Mouse (Mus musculus): ENCODE measurements around the gene Nutf2-ps1. TPM values are rescaled to one million over a fixed set of nuclear protein-coding genes. Genes with fewer than 3 reads are reported as not detected.

The Nutf2-ps1 gene
- polyA plus RNA-seq, 1 experiment = 17.0 TPM

DNA sequence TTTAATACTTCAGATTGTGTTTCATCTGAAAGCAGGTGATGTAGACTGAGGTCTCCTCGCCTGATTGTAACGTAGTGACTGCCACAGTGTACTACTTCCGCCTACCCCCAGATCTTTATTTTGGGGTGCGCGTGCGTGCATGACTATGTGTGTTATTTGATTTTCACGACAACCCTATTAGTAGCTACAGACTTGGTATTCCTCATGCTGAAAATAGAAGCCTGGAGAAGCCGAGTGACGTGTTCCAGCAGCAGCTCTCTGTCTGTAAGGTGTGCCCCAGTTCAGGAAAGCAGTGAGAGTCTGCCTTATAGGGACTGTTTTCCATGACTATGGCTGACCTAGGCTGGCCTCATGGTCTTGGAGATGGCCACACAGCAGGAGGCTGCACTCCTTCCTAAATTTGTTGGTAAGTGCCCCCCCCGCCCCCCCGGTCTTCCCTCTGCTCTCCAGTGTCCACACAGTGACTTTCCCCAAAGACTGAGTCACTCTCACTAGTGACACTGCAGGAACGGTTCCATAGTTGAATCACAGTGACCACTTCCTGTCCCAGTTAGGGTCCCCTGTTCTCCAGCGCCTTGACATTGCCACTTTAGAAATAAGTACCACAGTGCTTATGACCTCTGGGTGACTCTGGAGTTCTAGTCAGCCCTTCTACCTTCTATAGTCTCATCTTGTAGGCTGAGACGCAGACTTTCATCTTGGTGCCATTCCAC, 23.1 kb downstream of the Nutf2-ps1 start:
- no peaks in the 10 kb centered on the region for H3K27me3 ChIP-seq (ENCODE audit: control insufficient read depth, insufficient read depth, low read length)
- H3K27ac ChIP-seq (ENCODE audit: insufficient read depth, low read length) = no peak overlapping the region
- no peaks in the 10 kb centered on the region for H3K4me1 ChIP-seq (ENCODE audit: control insufficient read depth, insufficient read depth, low read length)
- WGBS = 94% methylated on average over 14 of the region's 14 CpGs
- TF ChIP-seq CTCF (IDR thresholded peaks at IDR 0.05; ENCODE audit: borderline replicate concordance, insufficient read depth, low read depth, low read length) (no peak), POLR2A (IDR thresholded peaks at IDR 0.05; ENCODE audit: borderline replicate concordance, insufficient read depth, low read length) (no peak)
- peak in 1 of 2 experiments; percentile 6 for DNase-seq
- no peak overlapping the region for H3K4me3 ChIP-seq (replicated peaks; ENCODE audit: insufficient read depth, low read depth, low read length)

DNA sequence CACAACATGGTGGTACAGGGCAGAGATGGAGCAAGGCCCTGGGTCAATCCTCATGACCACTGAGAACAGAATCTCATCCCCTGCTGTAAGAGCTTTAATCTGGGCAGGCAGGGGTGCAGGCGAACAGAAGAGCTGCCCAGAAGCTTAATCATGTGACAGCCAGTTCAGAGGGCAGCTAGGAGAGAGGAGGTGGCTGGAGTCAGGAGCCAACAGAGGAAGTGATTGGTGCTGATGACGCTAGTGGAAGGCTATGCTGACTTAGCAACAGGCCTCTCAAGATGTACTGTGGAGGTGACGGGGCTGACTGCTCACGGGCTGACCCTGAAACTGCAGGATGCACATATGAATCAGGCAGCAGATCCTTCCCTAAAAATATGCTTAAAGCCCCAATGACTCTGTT, 24.7 kb downstream of the Nutf2-ps1 start:
- Histone ChIP-seq H3K4me3 (replicated peaks; ENCODE audit: insufficient read depth, low read depth, low read length) (no peak overlapping the region), H3K4me1 (ENCODE audit: control insufficient read depth, insufficient read depth, low read length) (no peaks in the 10 kb centered on the region), H3K27ac (ENCODE audit: insufficient read depth, low read length) (no peak overlapping the region), H3K27me3 (ENCODE audit: control insufficient read depth, insufficient read depth, low read length) (no peaks in the 10 kb centered on the region)
- 59% methylated on average over 4 of the region's 4 CpGs for WGBS
- no peak for TF ChIP-seq POLR2A (IDR thresholded peaks at IDR 0.05; ENCODE audit: borderline replicate concordance, insufficient read depth, low read length)
- no peak for TF ChIP-seq CTCF (IDR thresholded peaks at IDR 0.05; ENCODE audit: borderline replicate concordance, insufficient read depth, low read depth, low read length)
- DNase-seq = no peak

DNA sequence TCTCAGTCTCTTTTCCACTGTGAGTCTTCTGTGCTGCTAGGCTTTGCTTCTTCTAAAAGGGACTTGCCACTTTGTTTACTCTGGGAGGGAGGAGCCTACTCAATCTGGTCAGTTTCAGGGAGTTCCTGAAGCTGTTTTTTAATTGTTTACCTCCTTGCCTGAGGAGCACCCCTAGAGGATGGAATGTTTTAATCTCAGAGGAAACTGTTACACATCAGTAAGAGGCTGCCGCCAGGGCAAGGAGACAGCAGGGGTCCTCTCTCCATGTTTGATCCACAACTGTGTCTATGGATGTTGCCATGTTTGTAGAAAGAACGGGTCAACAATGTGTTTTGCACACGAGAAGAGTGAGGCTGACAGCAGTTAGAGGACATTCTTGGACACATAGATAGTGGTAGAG, 28.4 kb downstream of the Nutf2-ps1 start:
- 75% methylated on average over 3 of the region's 3 CpGs for WGBS
- no peak overlapping the region for H3K27ac ChIP-seq (ENCODE audit: insufficient read depth, low read length)
- no peaks in the 10 kb centered on the region for H3K4me1 ChIP-seq (ENCODE audit: control insufficient read depth, insufficient read depth, low read length)
- H3K4me3 ChIP-seq (replicated peaks; ENCODE audit: insufficient read depth, low read depth, low read length) = no peak overlapping the region
- no peak for DNase-seq
- no peaks in the 10 kb centered on the region for H3K27me3 ChIP-seq (ENCODE audit: control insufficient read depth, insufficient read depth, low read length)
- TF ChIP-seq CTCF (IDR thresholded peaks at IDR 0.05; ENCODE audit: borderline replicate concordance, insufficient read depth, low read depth, low read length) = no peak
- TF ChIP-seq POLR2A (IDR thresholded peaks at IDR 0.05; ENCODE audit: borderline replicate concordance, insufficient read depth, low read length) = no peak

DNA sequence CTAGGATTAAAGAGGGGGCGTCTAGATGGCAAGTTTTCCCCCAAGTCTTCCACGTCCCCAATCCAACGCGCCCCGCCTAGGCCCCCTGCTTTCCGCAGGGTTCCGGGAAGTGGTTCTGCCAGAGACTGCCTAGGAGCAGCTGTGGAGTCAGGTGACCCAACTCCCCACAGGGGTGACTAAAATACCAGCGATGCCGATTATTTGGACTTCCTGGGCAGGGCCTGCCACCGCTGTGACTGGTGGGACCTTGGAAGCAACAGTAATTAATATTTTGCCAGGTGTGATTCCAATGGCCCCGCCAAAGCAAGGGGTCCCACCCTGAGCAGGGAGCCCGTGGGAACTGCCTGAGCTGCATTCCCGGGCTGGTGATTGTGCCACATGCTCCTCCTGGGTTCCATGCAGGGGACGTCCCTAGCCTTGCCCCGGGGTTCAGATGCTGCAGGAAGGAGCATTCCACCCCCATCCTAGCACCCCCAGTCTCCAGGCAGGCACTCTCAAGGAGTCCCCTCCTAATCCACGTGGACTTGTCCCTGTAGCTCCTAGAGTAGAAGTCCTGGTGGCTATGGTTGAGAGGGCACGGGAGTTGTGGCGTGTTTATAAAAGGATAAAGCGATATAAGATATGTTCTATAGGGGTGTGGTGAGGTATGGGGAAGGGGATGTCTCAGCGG, 31.5 kb downstream of the Nutf2-ps1 start:
- H3K27me3 ChIP-seq (ENCODE audit: control insufficient read depth, insufficient read depth, low read length) = no peaks in the 10 kb centered on the region
- 0 out of 2 replicates have a peak, but pooled peaks cover 3% of the 10 kb centered on the region for H3K4me1 ChIP-seq (ENCODE audit: control insufficient read depth, insufficient read depth, low read length)
- TF ChIP-seq POLR2A (IDR thresholded peaks at IDR 0.05; ENCODE audit: borderline replicate concordance, insufficient read depth, low read length) (no peak), CTCF (IDR thresholded peaks at IDR 0.05; ENCODE audit: borderline replicate concordance, insufficient read depth, low read depth, low read length) (no peak)
- H3K27ac ChIP-seq (ENCODE audit: insufficient read depth, low read length) = no peak overlapping the region
- DNase-seq = no peak
- WGBS = 34% methylated on average over 20 of the region's 20 CpGs
- H3K4me3 ChIP-seq (replicated peaks; ENCODE audit: insufficient read depth, low read depth, low read length) = no peak overlapping the region

DNA sequence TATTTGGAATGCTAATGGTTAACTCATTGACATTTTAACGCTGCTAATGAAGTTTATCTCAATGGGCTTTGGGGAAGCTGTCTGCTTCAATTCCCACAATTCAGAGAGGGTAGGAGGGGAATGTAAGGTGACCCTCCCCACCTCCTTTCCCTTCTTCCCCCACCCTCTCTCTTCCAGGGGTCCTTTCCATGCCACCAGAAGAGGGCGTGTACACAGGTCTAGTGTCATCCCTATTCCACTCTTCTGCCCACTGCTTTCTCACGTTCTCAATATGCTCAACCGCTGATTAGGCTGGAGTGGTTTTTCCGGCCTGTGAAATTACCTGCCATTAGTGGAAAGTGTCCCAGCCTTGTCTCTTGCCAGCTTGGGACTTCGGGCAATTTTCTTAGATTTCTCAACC, 32.0 kb downstream of the Nutf2-ps1 start:
- WGBS = 29% methylated on average over 6 of the region's 6 CpGs
- H3K4me3 ChIP-seq (replicated peaks; ENCODE audit: insufficient read depth, low read depth, low read length) = no peak overlapping the region
- H3K27ac ChIP-seq (ENCODE audit: insufficient read depth, low read length) = no peak overlapping the region
- TF ChIP-seq CTCF (IDR thresholded peaks at IDR 0.05; ENCODE audit: borderline replicate concordance, insufficient read depth, low read depth, low read length) (no peak), POLR2A (IDR thresholded peaks at IDR 0.05; ENCODE audit: borderline replicate concordance, insufficient read depth, low read length) (no peak)
- DNase-seq = no peak
- 0 out of 2 replicates have a peak, but pooled peaks cover 3% of the 10 kb centered on the region for H3K4me1 ChIP-seq (ENCODE audit: control insufficient read depth, insufficient read depth, low read length)
- H3K27me3 ChIP-seq (ENCODE audit: control insufficient read depth, insufficient read depth, low read length) = no peaks in the 10 kb centered on the region

DNA sequence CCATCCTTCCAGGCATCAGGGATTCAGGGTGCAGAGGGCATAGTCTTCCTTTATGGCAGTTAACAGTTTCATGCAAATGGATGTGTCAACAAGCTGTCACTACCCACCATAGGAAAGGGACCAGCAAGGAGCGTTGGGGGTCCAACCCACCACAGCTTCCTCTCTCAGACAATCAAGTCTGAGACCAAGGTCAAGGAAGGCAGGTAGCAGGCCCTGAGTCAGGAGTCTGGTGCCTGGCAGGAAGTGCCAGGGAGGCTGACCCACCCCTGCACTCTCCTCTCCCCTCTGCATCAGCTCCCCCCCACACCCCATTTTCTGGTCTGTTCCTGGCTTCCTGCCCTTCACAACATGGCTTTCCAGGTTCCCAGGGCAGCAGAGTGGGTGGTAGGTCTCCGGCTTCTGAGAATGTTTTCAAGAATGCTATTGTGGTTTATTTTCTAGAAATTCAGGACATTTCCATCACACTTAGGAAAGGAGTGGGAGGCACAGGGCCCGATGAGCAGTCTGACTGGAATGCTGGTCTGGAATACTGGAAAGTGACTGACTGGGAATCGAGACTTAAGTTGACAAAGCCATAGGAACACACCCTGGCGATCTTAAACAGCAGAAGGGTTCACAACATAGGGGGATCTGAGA, 33.8 kb downstream of the Nutf2-ps1 start:
- H3K4me3 ChIP-seq (replicated peaks; ENCODE audit: insufficient read depth, low read depth, low read length) = no peak overlapping the region
- no peak overlapping the region for H3K27ac ChIP-seq (ENCODE audit: insufficient read depth, low read length)
- H3K4me1 ChIP-seq (ENCODE audit: control insufficient read depth, insufficient read depth, low read length) = peaks cover 7% of the 10 kb centered on the region; the same call in 1 of the 2 replicates
- WGBS = 86% methylated on average over 5 of the region's 5 CpGs
- no peaks in the 10 kb centered on the region for H3K27me3 ChIP-seq (ENCODE audit: control insufficient read depth, insufficient read depth, low read length)
- TF ChIP-seq POLR2A (IDR thresholded peaks at IDR 0.05; ENCODE audit: borderline replicate concordance, insufficient read depth, low read length) (no peak), CTCF (IDR thresholded peaks at IDR 0.05; ENCODE audit: borderline replicate concordance, insufficient read depth, low read depth, low read length) (no peak)
- DNase-seq = no peak

DNA sequence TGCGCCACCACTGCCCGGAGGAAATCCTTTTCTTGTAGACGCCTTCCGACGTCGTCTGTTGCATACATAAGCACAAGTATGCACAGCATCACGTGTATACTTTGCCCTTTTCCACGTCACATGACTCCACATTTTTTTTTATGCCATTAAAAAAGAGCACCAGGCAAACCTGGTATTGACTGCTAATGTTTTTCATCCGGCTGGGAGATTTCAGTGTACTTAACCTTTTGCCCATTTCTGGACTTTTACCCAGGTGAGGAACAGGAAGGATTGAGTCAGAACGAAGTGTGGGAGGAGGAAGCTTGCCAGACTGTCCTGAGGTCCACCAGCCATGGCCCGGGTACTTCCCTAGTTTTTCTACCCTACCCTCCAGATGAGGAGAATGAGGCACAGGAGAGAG, 34.5 kb downstream of the Nutf2-ps1 start:
- Histone ChIP-seq H3K27ac (ENCODE audit: insufficient read depth, low read length) (no peak overlapping the region), H3K4me1 (ENCODE audit: control insufficient read depth, insufficient read depth, low read length) (peaks cover 7% of the 10 kb centered on the region; the same call in 1 of the 2 replicates), H3K4me3 (replicated peaks; ENCODE audit: insufficient read depth, low read depth, low read length) (no peak overlapping the region), H3K27me3 (ENCODE audit: control insufficient read depth, insufficient read depth, low read length) (no peaks in the 10 kb centered on the region)
- DNase-seq = no peak
- TF ChIP-seq CTCF (IDR thresholded peaks at IDR 0.05; ENCODE audit: borderline replicate concordance, insufficient read depth, low read depth, low read length) (no peak), POLR2A (IDR thresholded peaks at IDR 0.05; ENCODE audit: borderline replicate concordance, insufficient read depth, low read length) (no peak)
- 88% methylated on average over 11 of the region's 11 CpGs for WGBS

Data from cerebellum, adult 2 months (tissue).